Mouse (Mus musculus): Measurements from ENCODE around the gene Gm20696. TPM values are rescaled to one million over a fixed set of nuclear protein-coding genes. Genes with fewer than 3 reads are reported as not detected.

Gene Gm20696
- total and polyA plus RNA-seq, 2 experiments from 2014 or later = 2.5 to 3.6 TPM

DNA sequence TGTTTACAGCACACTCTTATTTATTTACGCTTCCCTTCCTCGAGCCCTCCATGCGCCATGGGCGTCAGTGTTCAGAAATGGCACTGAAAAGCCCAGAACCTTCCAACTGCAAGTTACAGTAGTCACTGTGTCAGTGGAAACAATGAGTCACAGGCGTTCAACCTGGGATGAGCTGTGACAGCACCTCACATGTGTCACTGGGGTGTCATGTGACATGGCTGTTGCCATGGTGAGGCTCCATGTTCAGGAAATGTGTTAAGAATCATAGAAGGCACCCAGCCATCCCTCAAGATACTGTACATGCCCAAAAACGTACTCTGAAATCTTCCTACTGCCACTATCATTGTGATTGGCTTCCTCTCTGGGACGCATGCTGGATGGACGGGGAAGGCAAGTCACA lies 245.9 kb downstream of the Gm20696 start:
- H3K27ac ChIP-seq = no peak overlapping the region
- H3K4me2 ChIP-seq (ENCODE audit: low read depth, low read length) = no peak overlapping the region
- no peaks in the 10 kb centered on the region for H3K27me3 ChIP-seq (ENCODE audit: insufficient read depth, low read length)
- no peak overlapping the region for H3K4me3 ChIP-seq (ENCODE audit: low read length)
- no peak for DNase-seq (ENCODE audit: low spot score)
- ATAC-seq = no peak
- no peak overlapping the region for H3K9ac ChIP-seq (replicated peaks; ENCODE audit: low read length)
- H3K4me1 ChIP-seq (ENCODE audit: insufficient read depth, low read length) = no peaks in the 10 kb centered on the region
- H3K9me3 ChIP-seq (ENCODE audit: low read length) = no peaks in the 10 kb centered on the region
- 83% methylated on average over 8 of the region's 8 CpGs for WGBS
- TF ChIP-seq CTCF (IDR thresholded peaks at IDR 0.05; ENCODE audit: low read depth) = no peak
- H3K36me3 ChIP-seq (ENCODE audit: insufficient read depth, low read length) = no peaks in the 10 kb centered on the region

GRCm38 (mm10) chr6:99412598-99412997 lies 254.0 kb downstream of the Gm20696 start:
- 95% methylated on average over 6 of the region's 6 CpGs for WGBS

GRCm38 (mm10) chr6:99409602-99410001 lies 257.0 kb downstream of the Gm20696 start:
- no peak for ATAC-seq

More at GRCm38 (mm10) chr6:99412598-99412997, 254.0 kb downstream of the Gm20696 start:
- DNase-seq (ENCODE audit: low spot score) (no peak), ATAC-seq (no peak)
- H3K27ac ChIP-seq = no peak overlapping the region
- H3K27me3 ChIP-seq (ENCODE audit: insufficient read depth, low read length) = no peaks in the 10 kb centered on the region
- H3K4me2 ChIP-seq (ENCODE audit: low read depth, low read length) = no peak overlapping the region
- no peaks in the 10 kb centered on the region for H3K36me3 ChIP-seq (ENCODE audit: insufficient read depth, low read length)
- TF ChIP-seq CTCF (IDR thresholded peaks at IDR 0.05; ENCODE audit: low read depth) = no peak
- no peaks in the 10 kb centered on the region for H3K4me1 ChIP-seq (ENCODE audit: insufficient read depth, low read length)
- no peaks in the 10 kb centered on the region for H3K9me3 ChIP-seq (ENCODE audit: low read length)
- no peak overlapping the region for H3K9ac ChIP-seq (replicated peaks; ENCODE audit: low read length)
- no peak overlapping the region for H3K4me3 ChIP-seq (ENCODE audit: low read length)

DNA sequence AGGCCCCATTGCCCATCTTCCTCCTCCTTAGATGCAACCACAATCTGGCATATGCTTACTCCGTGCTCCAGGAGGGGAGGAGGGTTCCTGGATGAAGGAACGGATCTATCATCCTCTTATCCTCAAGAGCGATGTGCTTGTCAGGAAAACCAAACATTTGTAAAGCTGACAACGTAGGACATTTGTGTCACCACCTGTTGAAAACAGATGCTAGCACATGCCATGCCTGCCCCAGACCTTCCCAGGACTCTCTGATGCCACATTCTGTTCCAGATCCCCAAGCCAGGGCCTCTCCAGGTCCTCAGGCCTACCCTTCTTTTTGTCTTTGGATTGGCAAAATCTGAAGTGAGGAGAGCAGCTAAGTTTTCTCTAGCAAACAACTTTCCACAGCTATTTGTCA lies 257.7 kb downstream of the Gm20696 start:
- TF ChIP-seq CTCF (IDR thresholded peaks at IDR 0.05; ENCODE audit: low read depth) = no peak
- H3K4me1 ChIP-seq (ENCODE audit: insufficient read depth, low read length) = no peaks in the 10 kb centered on the region
- H3K4me2 ChIP-seq (ENCODE audit: low read depth, low read length) = no peak overlapping the region
- no peaks in the 10 kb centered on the region for H3K27me3 ChIP-seq (ENCODE audit: insufficient read depth, low read length)
- H3K4me3 ChIP-seq (ENCODE audit: low read length) = no peak overlapping the region
- DNase-seq (ENCODE audit: low spot score) (no peak), ATAC-seq (no peak)
- no peaks in the 10 kb centered on the region for H3K9me3 ChIP-seq (ENCODE audit: low read length)
- H3K36me3 ChIP-seq (ENCODE audit: insufficient read depth, low read length) = no peaks in the 10 kb centered on the region
- H3K27ac ChIP-seq = no peak overlapping the region
- H3K9ac ChIP-seq (replicated peaks; ENCODE audit: low read length) = no peak overlapping the region
- 72% methylated on average over 4 of the region's 4 CpGs for WGBS

More at GRCm38 (mm10) chr6:99409602-99410001, 257.0 kb downstream of the Gm20696 start:
- WGBS = 96% methylated on average over 5 of the region's 5 CpGs
- DNase-seq (ENCODE audit: low spot score) = no peak
- TF ChIP-seq CTCF (IDR thresholded peaks at IDR 0.05; ENCODE audit: low read depth) = no peak
- H3K4me2 ChIP-seq (ENCODE audit: low read depth, low read length) = no peak overlapping the region
- no peaks in the 10 kb centered on the region for H3K4me1 ChIP-seq (ENCODE audit: insufficient read depth, low read length)
- no peak overlapping the region for H3K27ac ChIP-seq
- no peak overlapping the region for H3K9ac ChIP-seq (replicated peaks; ENCODE audit: low read length)
- H3K27me3 ChIP-seq (ENCODE audit: insufficient read depth, low read length) = no peaks in the 10 kb centered on the region
- H3K9me3 ChIP-seq (ENCODE audit: low read length) = no peaks in the 10 kb centered on the region
- H3K4me3 ChIP-seq (ENCODE audit: low read length) = no peak overlapping the region
- no peaks in the 10 kb centered on the region for H3K36me3 ChIP-seq (ENCODE audit: insufficient read depth, low read length)

DNA sequence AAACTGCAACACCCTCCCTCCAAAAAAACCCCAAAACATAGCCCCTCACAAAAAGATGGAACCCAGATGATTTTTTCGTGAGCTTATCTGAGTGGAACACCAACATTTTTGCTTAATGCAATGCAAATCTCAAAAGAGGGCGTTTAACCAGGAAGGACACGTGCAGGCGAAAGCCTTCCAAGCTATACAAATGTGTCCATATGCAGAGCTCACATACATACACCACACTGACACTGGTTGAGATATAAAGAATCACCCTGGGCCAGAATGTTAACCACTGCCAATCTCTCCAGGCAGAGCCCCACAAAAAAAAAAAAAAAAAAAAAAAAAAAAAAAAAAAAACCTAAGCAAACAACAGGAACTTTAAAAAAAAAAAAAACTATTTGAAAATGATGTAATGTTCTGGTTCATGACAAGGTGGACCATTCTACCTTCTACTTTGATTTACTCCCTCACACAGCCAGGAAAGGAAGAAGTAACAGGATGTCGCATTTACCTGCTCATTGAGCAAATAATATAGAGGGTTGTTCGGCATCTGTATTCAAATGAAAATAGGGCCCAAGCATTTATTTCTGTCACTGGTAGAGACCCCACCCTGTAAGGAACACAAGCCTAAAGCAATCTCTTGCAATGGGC lies 262.7 kb downstream of the Gm20696 start:
- Histone ChIP-seq H3K4me3 (ENCODE audit: low read length) (no peak overlapping the region), H3K9ac (replicated peaks; ENCODE audit: low read length) (no peak overlapping the region), H3K27ac (no peak overlapping the region), H3K9me3 (ENCODE audit: low read length) (no peaks in the 10 kb centered on the region), H3K4me2 (ENCODE audit: low read depth, low read length) (no peak overlapping the region), H3K36me3 (ENCODE audit: insufficient read depth, low read length) (no peaks in the 10 kb centered on the region), H3K4me1 (ENCODE audit: insufficient read depth, low read length) (no peaks in the 10 kb centered on the region), H3K27me3 (ENCODE audit: insufficient read depth, low read length) (no peaks in the 10 kb centered on the region)
- DNase-seq (ENCODE audit: low spot score) (no peak), ATAC-seq (no peak)
- WGBS = 93% methylated on average over 6 of the region's 6 CpGs
- TF ChIP-seq CTCF (IDR thresholded peaks at IDR 0.05; ENCODE audit: low read depth) = no peak

DNA sequence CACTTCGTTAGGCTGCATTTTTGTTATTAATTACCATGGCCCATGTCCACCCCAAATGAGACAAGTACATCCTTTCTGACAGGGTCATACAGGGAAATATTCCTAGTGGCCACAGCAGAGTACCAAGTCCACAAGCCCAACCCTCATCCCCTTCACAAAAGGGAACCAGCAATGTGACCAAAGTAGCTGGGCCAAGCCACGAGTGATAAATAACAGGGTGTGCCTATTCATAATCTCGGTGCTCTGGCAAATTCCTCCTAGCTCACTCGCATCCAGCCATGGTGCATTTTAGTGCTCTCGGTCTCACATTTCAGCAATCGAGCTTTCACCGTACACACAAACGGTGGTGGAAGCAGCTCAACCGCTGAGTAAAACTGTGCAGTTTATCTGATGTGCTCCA lies 263.7 kb downstream of the Gm20696 start:
- Histone ChIP-seq H3K9me3 (ENCODE audit: low read length) (no peaks in the 10 kb centered on the region), H3K36me3 (ENCODE audit: insufficient read depth, low read length) (no peaks in the 10 kb centered on the region), H3K4me2 (ENCODE audit: low read depth, low read length) (no peak overlapping the region), H3K9ac (replicated peaks; ENCODE audit: low read length) (no peak overlapping the region), H3K27ac (no peak overlapping the region), H3K4me3 (ENCODE audit: low read length) (no peak overlapping the region), H3K27me3 (ENCODE audit: insufficient read depth, low read length) (no peaks in the 10 kb centered on the region), H3K4me1 (ENCODE audit: insufficient read depth, low read length) (no peaks in the 10 kb centered on the region)
- no peak for ATAC-seq
- DNase-seq (ENCODE audit: low spot score) = no peak
- 71% methylated on average over 9 of the region's 9 CpGs for WGBS
- TF ChIP-seq CTCF (IDR thresholded peaks at IDR 0.05; ENCODE audit: low read depth) = no peak

GRCm38 (mm10) chr6:99402370-99402769 lies 264.2 kb downstream of the Gm20696 start:
- Histone ChIP-seq H3K4me2 (ENCODE audit: low read depth, low read length) (no peak overlapping the region), H3K4me3 (ENCODE audit: low read length) (no peak overlapping the region), H3K4me1 (ENCODE audit: insufficient read depth, low read length) (no peaks in the 10 kb centered on the region), H3K9me3 (ENCODE audit: low read length) (no peaks in the 10 kb centered on the region), H3K36me3 (ENCODE audit: insufficient read depth, low read length) (no peaks in the 10 kb centered on the region), H3K9ac (replicated peaks; ENCODE audit: low read length) (no peak overlapping the region), H3K27me3 (ENCODE audit: insufficient read depth, low read length) (no peaks in the 10 kb centered on the region), H3K27ac (no peak overlapping the region)
- ATAC-seq (no peak), DNase-seq (ENCODE audit: low spot score) (no peak)
- TF ChIP-seq CTCF (IDR thresholded peaks at IDR 0.05; ENCODE audit: low read depth) = no peak
- WGBS = 74% methylated on average over 3 of the region's 3 CpGs

All from hindbrain, postnatal 0 days (tissue).